Mouse (Mus musculus): ENCODE results near the gene Fam98c. TPM values are rescaled to one million over a fixed set of nuclear protein-coding genes. Genes with fewer than 3 reads are reported as not detected.
A peak's percentile ranks its signal among the peaks of the same experiment; 100 is the strongest.
"Not testable (repeated sequence)": the region's sequence is repeated elsewhere in the genome, so short reads cannot be mapped to it uniquely, and the experiment has no call there.

Gene Fam98c
- polyA plus RNA-seq (2016; fragmentation: Nextera tagmentation; extraction: Ambion mirVana): 13.3 and 14.6 TPM in 2 replicates

GRCm38 (mm10) chr7:29155838-29156782 lies at the start of gene Fam98c:
Gene Fam98c, minus strand, starts transcription at chr7:29156234.
- Histone ChIP-seq H3K4me1 (peaks cover 8% of the 10 kb centered on the region), H3K36me3 (peaks cover 6% of the 10 kb centered on the region; the same call in 1 of the 2 replicates), H3K4me3 (peak within 1 kb of the TSS; percentile 96), H3K27me3 (ENCODE audit: insufficient read depth, poor library complexity, severe bottlenecking) (peaks cover 56% of the 10 kb centered on the region), H3K27ac (peak within 1 kb of the TSS; percentile 92), H3K9me3 (peaks cover 5% of the 10 kb centered on the region; the same call in 1 of the 2 replicates)
- peak; percentile 93 for DNase-seq (ENCODE audit: low spot score)
- WGBS: 3% methylated on average over 68 of the region's 68 CpGs

DNA sequence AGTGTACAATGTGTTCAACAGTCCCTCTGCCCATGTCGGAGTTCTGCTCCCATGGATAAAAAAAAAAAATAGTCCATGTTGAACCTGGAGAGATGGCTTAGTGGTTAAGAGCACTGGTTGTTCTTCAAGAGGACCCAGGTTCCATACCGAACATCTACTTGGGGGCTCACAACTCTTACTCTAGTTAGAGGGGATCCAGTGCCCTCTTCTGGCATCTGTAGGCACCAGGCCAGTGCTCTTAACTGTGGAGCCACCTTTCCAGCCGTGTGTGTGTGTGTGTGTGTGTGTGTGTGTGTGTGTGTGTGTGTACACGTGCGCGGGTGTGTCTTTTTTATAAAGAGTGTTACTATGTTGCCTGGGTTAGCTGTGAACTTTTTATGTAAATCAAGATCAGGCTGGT lies 46.5 kb upstream of the Fam98c start:
- 72% methylated on average over 6 of the region's 6 CpGs for WGBS
- no peaks in the 10 kb centered on the region for H3K27me3 ChIP-seq (ENCODE audit: insufficient read depth, poor library complexity, severe bottlenecking)
- H3K4me3 ChIP-seq: no peak overlapping the region
- H3K36me3 ChIP-seq: no peaks in the 10 kb centered on the region
- no peak for DNase-seq (ENCODE audit: low spot score)
- H3K27ac ChIP-seq: no peak overlapping the region
- no peaks in the 10 kb centered on the region for H3K4me1 ChIP-seq
- no peaks in the 10 kb centered on the region for H3K9me3 ChIP-seq

DNA sequence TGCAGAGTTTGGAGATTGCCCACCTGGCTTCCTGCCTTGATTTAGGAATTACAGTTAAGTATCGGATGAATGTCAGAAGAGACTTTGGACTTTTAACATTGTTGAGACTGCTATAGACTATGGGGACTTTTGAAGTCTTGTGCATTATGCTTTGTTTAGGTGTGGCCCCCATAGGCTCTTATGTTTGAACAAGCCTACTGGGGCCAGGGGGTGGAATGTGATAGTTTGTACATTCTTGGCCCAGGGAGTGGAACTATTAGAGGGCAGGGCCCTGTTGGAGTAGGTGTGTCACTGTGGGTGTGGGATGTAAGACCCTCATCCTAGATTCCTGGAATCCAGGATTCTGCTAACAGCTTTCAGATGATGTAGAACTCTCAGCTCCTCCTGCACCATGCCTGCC lies 38.2 kb upstream of the Fam98c start:
- H3K4me1 ChIP-seq; H3K4me3 ChIP-seq; H3K36me3 ChIP-seq; H3K27me3 ChIP-seq (ENCODE audit: insufficient read depth, poor library complexity, severe bottlenecking); DNase-seq (ENCODE audit: low spot score); H3K27ac ChIP-seq; H3K9me3 ChIP-seq: not testable (repeated sequence)
- 83% methylated on average over 1 of the region's 1 CpGs for WGBS

GRCm38 (mm10) chr7:29181323-29181722 lies 25.3 kb upstream of the Fam98c start:
- H3K4me1 ChIP-seq: peaks cover 11% of the 10 kb centered on the region
- DNase-seq (ENCODE audit: low spot score); H3K27me3 ChIP-seq (ENCODE audit: insufficient read depth, poor library complexity, severe bottlenecking); H3K9me3 ChIP-seq; H3K27ac ChIP-seq; H3K4me3 ChIP-seq: not testable (repeated sequence)
- WGBS: 92% methylated on average over 4 of the region's 4 CpGs
- H3K36me3 ChIP-seq: peaks cover 15% of the 10 kb centered on the region

- no peaks in the 10 kb centered on the region for H3K9me3 ChIP-seq
- H3K4me1 ChIP-seq: peaks cover 11% of the 10 kb centered on the region
- WGBS: 39% methylated on average over 5 of the region's 5 CpGs
- peak overlapping the region; percentile 79 for H3K4me3 ChIP-seq
- H3K36me3 ChIP-seq: peaks cover 20% of the 10 kb centered on the region
- no peaks in the 10 kb centered on the region for H3K27me3 ChIP-seq (ENCODE audit: insufficient read depth, poor library complexity, severe bottlenecking)
- 0 out of 2 replicates have a peak overlapping the region, but pooled peaks have one; percentile 50 for H3K27ac ChIP-seq
- DNase-seq (ENCODE audit: low spot score): no peak
Measured at GRCm38 (mm10) chr7:29180854-29181236, 24.8 kb upstream of the Fam98c start.

- under 1% methylated on average over 62 of the region's 62 CpGs for WGBS
- Histone ChIP-seq H3K27ac (peak within 1 kb of the TSS; percentile 90), H3K9me3 (no peaks in the 10 kb centered on the region), H3K4me3 (peak within 1 kb of the TSS; percentile 79), H3K4me1 (peaks cover 11% of the 10 kb centered on the region), H3K36me3 (peaks cover 25% of the 10 kb centered on the region), H3K27me3 (ENCODE audit: insufficient read depth, poor library complexity, severe bottlenecking) (peaks cover 1% of the 10 kb centered on the region; the same call in 1 of the 2 replicates)
- DNase-seq (ENCODE audit: low spot score): peak; percentile 99
Measured at GRCm38 (mm10) chr7:29180077-29180853, 24.2 kb upstream of the Fam98c start, which contains the start of gene Psmd8. Gene Psmd8, minus strand, starts transcription at chr7:29180701.

DNA sequence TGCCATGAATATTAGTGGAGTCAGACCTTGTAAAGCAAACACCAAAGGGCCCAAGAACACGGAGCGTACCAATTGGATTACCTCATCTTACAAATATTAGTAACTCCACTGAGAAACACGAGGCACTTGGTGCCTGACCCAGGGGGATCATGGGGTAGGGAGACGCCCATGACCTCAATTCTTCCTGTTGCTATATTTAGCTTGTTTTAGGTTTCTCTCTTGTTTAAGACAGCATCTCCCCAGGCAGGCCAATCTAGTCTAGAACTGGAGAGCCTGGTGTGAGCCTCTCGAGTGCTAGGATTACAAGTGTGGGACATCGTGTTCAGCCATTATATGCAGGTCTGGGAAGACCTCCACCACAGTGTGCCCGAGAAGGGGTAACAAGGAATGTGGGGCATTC lies 23.3 kb upstream of the Fam98c start:
- Histone ChIP-seq H3K4me1 (peaks cover 11% of the 10 kb centered on the region), H3K27ac (peak overlapping the region; percentile 90), H3K36me3 (peaks cover 35% of the 10 kb centered on the region), H3K27me3 (ENCODE audit: insufficient read depth, poor library complexity, severe bottlenecking) (peaks cover 11% of the 10 kb centered on the region), H3K4me3 (peak overlapping the region; percentile 79), H3K9me3 (no peaks in the 10 kb centered on the region)
- DNase-seq (ENCODE audit: low spot score): no peak
- 39% methylated on average over 7 of the region's 7 CpGs for WGBS

- H3K27me3 ChIP-seq (ENCODE audit: insufficient read depth, poor library complexity, severe bottlenecking): peaks cover 23% of the 10 kb centered on the region
- no peak for DNase-seq (ENCODE audit: low spot score)
- peaks cover 11% of the 10 kb centered on the region for H3K4me1 ChIP-seq
- peaks cover 47% of the 10 kb centered on the region for H3K36me3 ChIP-seq
- H3K9me3 ChIP-seq: no peaks in the 10 kb centered on the region
- WGBS: 91% methylated on average over 4 of the region's 4 CpGs
- H3K4me3 ChIP-seq: no peak overlapping the region
- no peak overlapping the region for H3K27ac ChIP-seq
Measured at GRCm38 (mm10) chr7:29178106-29178505, 22.1 kb upstream of the Fam98c start.

DNA sequence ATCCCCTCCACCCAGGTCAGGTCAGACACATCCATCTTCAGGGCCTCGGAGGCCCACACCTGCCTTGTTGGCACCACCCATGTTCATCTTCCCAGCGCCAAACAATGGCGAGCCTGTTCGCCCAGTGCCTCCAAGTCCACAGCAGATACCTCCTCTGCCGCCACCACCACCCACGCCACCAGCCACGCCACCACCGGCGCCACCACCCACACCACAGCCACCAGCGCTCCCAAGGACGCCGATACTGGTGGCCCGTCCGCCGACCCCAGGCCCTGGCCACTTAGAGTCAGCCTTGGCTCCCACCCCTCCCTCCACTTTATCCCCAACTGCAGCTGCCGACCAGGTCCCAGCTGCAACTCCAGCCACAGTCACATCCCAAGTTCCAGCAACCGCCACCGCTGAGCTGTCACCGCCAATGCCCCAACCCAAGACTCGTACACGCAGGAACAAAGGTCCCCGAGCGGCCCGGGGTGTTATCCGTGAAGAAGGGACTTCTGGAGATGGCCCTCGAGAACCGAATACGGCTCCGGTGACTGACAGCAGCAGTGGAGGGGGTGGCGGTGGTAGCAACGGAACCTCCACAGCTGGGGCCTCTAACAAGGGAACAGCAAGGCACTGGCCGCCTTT lies 16.5 kb upstream of the Fam98c start:
- H3K27ac ChIP-seq: 0 out of 2 replicates have a peak overlapping the region, but pooled peaks have one; percentile 3
- peak overlapping the region; percentile 82 for H3K4me3 ChIP-seq
- no peaks in the 10 kb centered on the region for H3K9me3 ChIP-seq
- WGBS: 28% methylated on average over 32 of the region's 32 CpGs
- peaks cover 49% of the 10 kb centered on the region for H3K36me3 ChIP-seq
- H3K4me1 ChIP-seq: peaks cover 54% of the 10 kb centered on the region
- no peak for DNase-seq (ENCODE audit: low spot score)
- peaks cover 64% of the 10 kb centered on the region for H3K27me3 ChIP-seq (ENCODE audit: insufficient read depth, poor library complexity, severe bottlenecking)

- Histone ChIP-seq H3K27me3 (ENCODE audit: insufficient read depth, poor library complexity, severe bottlenecking) (peaks cover 71% of the 10 kb centered on the region), H3K4me3 (peak overlapping the region; percentile 82), H3K4me1 (peaks cover 54% of the 10 kb centered on the region), H3K36me3 (peaks cover 44% of the 10 kb centered on the region), H3K9me3 (no peaks in the 10 kb centered on the region), H3K27ac (no peak overlapping the region)
- DNase-seq (ENCODE audit: low spot score): no peak
- 6% methylated on average over 34 of the region's 34 CpGs for WGBS
Measured at GRCm38 (mm10) chr7:29171562-29172097, 15.6 kb upstream of the Fam98c start.

GRCm38 (mm10) chr7:29170755-29171561 lies 14.9 kb upstream of the Fam98c start:
- Histone ChIP-seq H3K4me1 (peaks cover 54% of the 10 kb centered on the region), H3K27ac (no peak overlapping the region), H3K27me3 (ENCODE audit: insufficient read depth, poor library complexity, severe bottlenecking) (peaks cover 71% of the 10 kb centered on the region), H3K9me3 (no peaks in the 10 kb centered on the region), H3K4me3 (peak overlapping the region; percentile 82), H3K36me3 (peaks cover 37% of the 10 kb centered on the region)
- WGBS: 2% methylated on average over 43 of the region's 43 CpGs
- no peak for DNase-seq (ENCODE audit: low spot score)
